Mouse (Mus musculus) layer of hippocampus, postnatal 14 days (tissue): ENCODE measurements around the gene Banf1. TPM values are rescaled to one million over a fixed set of nuclear protein-coding genes. Genes with fewer than 3 reads are reported as not detected.
"Not testable (repeated sequence)": the region's sequence is repeated elsewhere in the genome, so short reads cannot be mapped to it uniquely, and the experiment has no call there.

Experiments
- DNase-seq, 2 experiments: peaks; one replicate each; pipeline ENCODE4 v3.0.0; 2021 to 2022; ENCODE audit warnings: low spot score in 2 of 2, mixed read lengths in 1 of 2
- total RNA-seq, 2 experiments: library from RNA; stranded (reverse); gene quantifications; 2 replicates each; pipeline ENCODE4 v1.2.3; 2021

Banf1 gene
- total RNA-seq, 2 experiments from 2014 or later: 83.0 to 97.1 TPM

DNA sequence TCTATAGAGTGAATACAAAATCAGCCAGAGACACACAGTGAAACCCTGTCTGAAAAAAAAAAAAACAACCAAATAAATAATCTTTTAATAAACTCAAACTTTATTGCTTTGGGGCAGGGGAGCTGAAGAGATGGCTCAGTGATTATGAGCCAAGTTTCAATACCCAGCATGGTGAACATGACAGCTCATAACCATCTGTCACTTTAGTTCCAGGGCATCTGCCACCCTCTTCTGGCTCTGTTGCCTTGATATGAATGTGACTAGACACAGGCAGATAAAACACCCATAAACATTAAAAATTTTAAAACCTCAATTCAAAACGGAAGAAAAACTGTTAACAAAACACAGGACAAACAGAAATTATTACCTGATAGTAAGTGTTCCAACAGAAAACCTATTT, 10.5 kb upstream of the Banf1 start:
- peak in 1 of 2 experiments; percentile 86 for DNase-seq

GRCm38 (mm10) chr19:5374748-5375147, 7.8 kb upstream of the Banf1 start:
- no peak for DNase-seq

DNA sequence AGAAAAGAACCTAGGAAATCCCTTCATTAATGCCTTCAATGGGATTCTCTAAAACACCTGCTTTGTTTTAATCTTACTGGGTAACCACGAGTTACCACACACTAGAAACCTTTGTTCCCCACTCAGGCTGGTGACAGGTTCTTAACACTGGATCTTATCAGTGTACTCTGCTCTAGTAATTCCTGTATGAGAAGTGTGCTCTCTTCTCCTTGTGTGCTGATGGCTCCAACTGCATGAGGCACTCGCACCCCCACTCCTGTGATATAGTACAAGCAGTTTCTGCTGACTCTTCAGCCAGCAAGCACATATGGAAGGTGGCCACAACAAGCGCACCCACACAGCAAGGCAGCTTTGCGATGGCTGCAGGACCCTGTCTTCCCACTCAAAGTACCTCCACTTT, 7.2 kb upstream of the Banf1 start:
- DNase-seq: no peak

- no peak for DNase-seq
Measured at GRCm38 (mm10) chr19:5372724-5373123, 5.8 kb upstream of the Banf1 start.

DNA sequence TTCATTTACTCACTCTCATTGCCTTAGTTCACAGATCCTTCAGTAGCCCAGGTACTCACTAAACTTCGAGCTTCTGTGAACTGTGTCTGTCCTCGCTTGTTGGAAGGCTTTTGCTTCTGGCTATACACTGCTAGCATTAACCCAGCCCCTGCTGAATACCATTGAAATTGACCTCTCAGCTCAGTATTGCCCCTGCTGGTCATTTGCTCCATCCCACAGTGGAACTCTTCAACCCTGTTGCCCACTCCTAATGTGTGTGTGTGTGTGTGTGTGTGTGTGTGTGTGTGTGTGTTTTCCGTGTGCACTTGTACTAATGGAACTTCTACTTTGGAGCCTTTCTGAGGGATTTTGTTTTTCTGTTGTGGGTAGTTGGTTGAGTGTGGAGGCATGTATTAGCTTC, 4.0 kb upstream of the Banf1 start:
- DNase-seq: no peak

GRCm38 (mm10) chr19:5367455-5367854, 487 bp upstream of the Banf1 start:
- DNase-seq: no peak

DNA sequence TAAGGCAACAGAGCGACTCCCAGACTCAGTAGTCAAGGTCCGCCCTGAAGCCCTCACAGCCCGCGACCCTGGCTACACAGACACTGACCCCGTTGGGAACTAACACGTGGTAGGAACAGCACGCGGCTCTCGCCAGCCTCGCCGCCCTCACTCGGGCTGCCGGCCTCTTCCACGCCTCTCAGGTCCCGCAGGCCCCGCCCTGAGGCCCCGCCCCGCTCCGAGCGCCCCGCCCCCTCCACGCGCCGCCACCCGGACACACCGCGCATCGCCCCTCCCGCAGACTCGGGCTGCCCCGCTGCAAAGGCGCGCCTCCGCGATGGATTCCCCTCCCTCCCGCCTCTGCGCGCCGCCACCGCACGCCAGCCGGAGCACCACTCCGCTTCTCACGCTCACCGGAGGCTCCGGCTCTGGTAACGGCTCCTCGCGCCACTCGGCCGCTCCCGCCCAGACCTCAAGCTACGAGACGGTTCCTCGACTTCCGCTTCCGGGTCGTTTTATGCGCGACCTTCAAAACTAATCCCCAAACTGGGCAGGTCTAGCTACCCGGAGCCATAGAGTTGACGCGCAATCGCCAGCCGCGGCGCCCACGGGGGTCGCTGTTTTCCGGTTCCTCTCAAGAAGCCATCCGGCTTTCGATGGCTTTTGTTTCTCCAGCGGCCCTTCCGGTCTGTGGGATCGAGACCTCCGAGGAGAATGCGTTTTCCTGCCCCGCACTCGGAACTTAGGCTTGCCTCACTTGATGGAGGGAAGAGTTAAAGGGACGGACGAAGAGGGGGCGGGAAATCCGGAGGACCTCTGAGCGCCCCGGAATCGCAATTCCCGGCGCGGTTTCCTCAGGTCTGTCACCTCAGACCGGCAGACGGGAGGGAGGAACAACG, 554 bp downstream of the Banf1 start, which contains the start of gene Eif1ad:
Eif1ad (plus strand) TSS at position 567 of the 878 bp plus-strand sequence.
- peak; percentile 96 to 99 for DNase-seq

DNA sequence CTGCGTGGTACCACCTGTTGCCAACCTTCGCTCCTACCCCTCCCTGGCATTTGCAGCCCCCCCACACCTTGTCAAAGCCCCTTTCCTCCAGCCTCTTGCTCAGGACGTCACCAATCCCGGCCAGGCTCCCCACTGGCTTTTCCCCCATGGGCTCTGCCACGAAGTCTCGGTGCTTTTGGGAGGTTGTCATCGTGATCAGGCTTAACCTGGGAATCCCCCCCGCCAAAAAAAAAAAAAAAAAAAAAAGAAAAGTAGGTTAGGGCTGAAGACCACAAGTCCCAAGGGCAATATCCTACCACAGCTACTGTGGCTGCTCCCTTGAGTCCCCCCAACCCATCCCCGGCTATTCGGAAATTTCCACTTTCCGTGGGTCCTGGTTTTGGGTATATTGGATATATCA, 1.2 kb downstream of the Banf1 start:
- no peak for DNase-seq

DNA sequence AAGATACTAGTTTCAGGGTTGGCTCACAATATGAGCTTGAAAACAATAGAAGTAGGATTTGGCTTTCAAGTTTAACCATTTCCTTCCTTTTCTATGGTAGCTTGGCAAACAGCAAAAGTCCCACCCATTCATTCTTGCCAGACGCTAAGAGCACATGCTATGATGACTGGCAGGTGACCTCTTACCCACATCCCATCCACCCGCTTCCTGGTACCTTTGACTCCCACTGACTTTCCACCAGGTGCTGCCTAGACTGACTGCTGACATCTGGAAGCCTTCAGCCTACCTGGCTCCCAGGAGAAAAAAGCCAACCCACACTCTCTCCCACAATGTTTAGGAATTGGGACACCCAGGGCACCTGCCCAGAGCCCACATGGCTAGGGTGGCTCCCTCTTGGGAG, 2.8 kb downstream of the Banf1 start:
- no peak for DNase-seq

DNA sequence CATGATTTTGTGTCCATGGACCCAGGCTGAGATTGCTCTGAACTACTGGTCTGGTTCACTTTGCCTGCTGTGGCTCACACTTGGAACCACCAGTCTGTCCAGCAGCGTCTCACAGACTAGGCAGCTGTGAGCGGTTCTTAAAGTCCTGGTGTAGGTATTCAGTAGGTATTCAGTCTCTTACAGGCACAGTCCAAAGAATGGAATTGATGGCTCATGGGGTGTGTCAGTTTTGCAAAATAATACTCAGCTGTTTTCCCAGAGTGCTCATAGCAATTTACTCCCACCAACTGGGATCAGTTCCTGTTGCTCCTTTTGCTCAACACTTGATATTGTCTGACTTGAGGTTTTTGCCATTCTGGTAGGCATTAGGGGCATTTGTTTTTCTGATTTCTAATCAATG, 4.8 kb downstream of the Banf1 start:
- no peak for DNase-seq

DNA sequence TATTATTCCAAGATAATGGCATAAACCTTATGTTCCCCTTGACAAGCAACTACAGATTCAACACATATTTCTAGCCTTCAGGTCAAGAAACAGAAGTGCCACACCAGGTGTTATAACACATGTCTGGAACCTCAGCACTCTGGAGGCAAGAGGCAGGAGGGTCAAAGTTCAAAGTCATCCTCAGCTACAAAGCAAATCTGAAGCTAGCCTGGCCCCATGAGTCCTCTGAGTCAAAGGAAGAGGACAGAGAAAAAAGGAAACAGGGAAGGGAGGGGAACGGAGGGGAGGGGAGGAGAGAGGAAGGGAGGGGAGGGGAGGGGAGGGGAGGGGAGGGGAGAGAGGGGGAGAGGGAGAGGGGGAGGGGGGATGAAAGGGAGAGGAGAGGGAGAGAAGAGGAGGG, 10.9 kb downstream of the Banf1 start:
- no peak for DNase-seq

GRCm38 (mm10) chr19:5353609-5354008, 13.4 kb downstream of the Banf1 start:
- DNase-seq: no peak

- DNase-seq: not testable (repeated sequence)
Measured at GRCm38 (mm10) chr19:5349502-5349873, 17.5 kb downstream of the Banf1 start, which contains the start of gene Cst6. Gene Cst6 (minus strand): TSS chr19:5349574.

GRCm38 (mm10) chr19:5348526-5349501, 18.2 kb downstream of the Banf1 start:
- DNase-seq: peak; percentile 30 to 40

- DNase-seq: no peak
Measured at GRCm38 (mm10) chr19:5348064-5348463, 18.9 kb downstream of the Banf1 start.

- DNase-seq: no peak
Measured at GRCm38 (mm10) chr19:5345297-5346131, 21.5 kb downstream of the Banf1 start.

DNA sequence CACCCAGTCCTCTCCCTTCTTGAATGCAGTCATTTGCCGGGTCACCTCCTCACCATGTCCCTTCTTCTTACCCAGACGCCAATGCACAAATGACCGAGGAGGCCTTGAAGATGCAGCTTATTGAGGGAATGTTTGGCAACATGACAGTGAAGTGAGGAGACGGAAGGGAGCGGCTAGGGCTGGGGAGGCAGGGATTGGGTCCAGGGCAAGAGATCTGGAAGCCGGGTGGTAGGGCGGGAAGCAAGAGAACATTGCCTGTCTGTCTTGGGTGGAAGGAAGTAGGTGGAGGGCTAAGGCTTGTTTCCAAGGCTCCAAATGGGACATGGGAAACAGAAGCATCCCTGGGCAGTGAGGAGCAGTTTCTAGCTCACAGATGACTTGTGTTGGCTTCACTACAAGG, 25.6 kb downstream of the Banf1 start:
- DNase-seq: no peak

- peak; percentile 56 to 69 for DNase-seq
Measured at GRCm38 (mm10) chr19:5337975-5338374, 29.0 kb downstream of the Banf1 start.

GRCm38 (mm10) chr19:5335441-5335840, 31.5 kb downstream of the Banf1 start, which contains the start of gene Catsper1:
Gene Catsper1 (plus strand): TSS chr19:5335741.
- DNase-seq: no peak

DNA sequence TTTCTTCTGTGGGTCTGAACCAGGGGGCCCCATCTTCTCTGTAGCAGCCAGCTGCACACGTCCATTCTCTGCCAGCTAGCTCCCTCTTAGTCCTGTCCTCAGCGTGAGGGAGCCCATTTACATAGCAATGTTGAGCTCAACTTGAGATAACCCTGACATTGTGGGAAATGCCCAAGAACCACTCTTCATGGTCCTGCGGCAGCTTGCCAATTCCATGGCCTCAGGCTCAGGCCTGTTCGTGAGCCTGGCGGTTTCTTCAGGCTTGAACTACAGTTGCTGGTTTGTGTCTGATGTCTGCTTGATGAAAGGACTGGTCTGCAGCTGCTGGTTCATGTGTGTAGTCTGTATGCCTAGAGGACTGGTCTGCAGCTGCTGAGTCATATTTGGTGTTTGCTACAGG, 32.2 kb downstream of the Banf1 start:
- DNase-seq: no peak

GRCm38 (mm10) chr19:5327970-5328369, 39.0 kb downstream of the Banf1 start:
- no peak for DNase-seq
